Mouse (Mus musculus) G1E (cell line): ENCODE results near the gene Rgs2.

Source experiments
- CTCF ChIP-seq: IDR thresholded peaks from 2 replicates; pipeline ENCODE4 v1.5.1; 2012; ENCODE audit warnings: low read depth, low read length, inconsistent platforms, mixed read lengths
- GATA1 ChIP-seq: IDR thresholded peaks from 2 replicates; pipeline ENCODE4 v1.6.1; 2012; ENCODE audit warnings: borderline replicate concordance, low read length, inconsistent platforms, mixed read lengths
- GATA2 ChIP-seq: IDR thresholded peaks from 2 replicates; pipeline ENCODE4 v1.6.1; 2012; ENCODE audit warnings: low read depth, low read length, inconsistent platforms, borderline replicate concordance
- POLR2AphosphoS5 ChIP-seq: IDR thresholded peaks from 2 replicates; pipeline ENCODE4 v1.6.1; 2012; ENCODE audit warnings: low read depth, low read length, inconsistent platforms; ENCODE audit not compliant: insufficient replicate concordance

GRCm38 (mm10) chr1:143999371-143999920, 4.5 kb downstream of the Rgs2 start:
- TF ChIP-seq CTCF (no peak), GATA1 (no peak), POLR2AphosphoS5 (no peak), GATA2 (no peak)
